Mouse (Mus musculus) hindbrain, embryonic 14.5 days (tissue): Measurements from ENCODE around the gene Asb6. TPM values are rescaled to one million over a fixed set of nuclear protein-coding genes. Genes with fewer than 3 reads are reported as not detected.
A peak's percentile ranks its signal among the peaks of the same experiment; 100 is the strongest.

Experiments used
- ATAC-seq: fragments of 200-750 bp; cut with Nextera tagmentation; 2 replicates; pipeline ENCODE4 v1.8.0; 2017; ENCODE audit warnings: moderate number of reproducible peaks, mild to moderate bottlenecking, moderate TSS enrichment, moderate library complexity; ENCODE audit not compliant: low FRiP score
- DNase-seq: peaks from one replicate; pipeline ENCODE4 v3.0.0-alpha.2; 2015; ENCODE audit warnings: low spot score
- H3K27ac ChIP-seq: fragments of 300-500 bp; sonication (generic); 2 replicates; pipeline ENCODE4 v1.5.1; 2014; ENCODE audit warnings: mild to moderate bottlenecking, moderate library complexity
- H3K27me3 ChIP-seq: fragments of 300-500 bp; sonication (generic); 2 replicates; pipeline ENCODE4 v1.6.1; 2014; ENCODE audit warnings: mild to moderate bottlenecking, low read length, mixed read lengths; ENCODE audit not compliant: control insufficient read depth, insufficient read depth
- H3K36me3 ChIP-seq: fragments of 300-500 bp; sonication (generic); replicated peaks from 2 replicates; pipeline ENCODE4 v1.6.1; 2014; ENCODE audit not compliant: control insufficient read depth, insufficient read depth
- H3K4me1 ChIP-seq: fragments of 300-500 bp; sonication (generic); replicated peaks from 2 replicates; pipeline ENCODE4 v1.6.1; 2014; ENCODE audit warnings: antibody characterized with exemption, low read length, mixed read lengths; ENCODE audit not compliant: control insufficient read depth, insufficient read depth
- H3K4me2 ChIP-seq: fragments of 300-500 bp; sonication (generic); replicated peaks from 2 replicates; pipeline ENCODE4 v1.6.1; 2014; ENCODE audit warnings: mild to moderate bottlenecking, moderate library complexity
- H3K4me3 ChIP-seq: fragments of 300-500 bp; sonication (generic); replicated peaks from 2 replicates; pipeline ENCODE4 v1.5.1; 2014; ENCODE audit warnings: mild to moderate bottlenecking, low read length
- H3K9ac ChIP-seq: fragments of 300-500 bp; sonication (generic); 2 replicates; pipeline ENCODE4 v1.6.1; 2014
- H3K9me3 ChIP-seq: fragments of 300-500 bp; sonication (generic); 2 replicates; pipeline ENCODE4 v1.6.1; 2016; ENCODE audit warnings: low read length; ENCODE audit not compliant: control insufficient read depth
- WGBS: fragments of 180-500 bp; shearing (Covaris S2); extraction: QIAGEN DNeasy Blood & Tissue Kit; methylation state at CpG from one replicate; pipeline ENCODE4 v1.1.7; 2014; 5-methylcytosine and 5-hydroxymethylcytosine counted together
- polyA plus RNA-seq: library from polyadenylated mRNA; unstranded; fragments of >200 nt; fragmentation: Nextera tagmentation; extraction: Ambion mirVana; gene quantifications from 2 replicates; pipeline ENCODE4 v1.2.1, GENCODE M21; 2014

Gene Asb6
- polyA plus RNA-seq, result 37.6 and 39.3 TPM in 2 replicates

GRCm38 (mm10) chr2:30830283-30830795 lies at the start of gene Asb6:
Asb6 (minus strand) TSS chr2:30830333.
- Histone ChIP-seq H3K36me3 (peaks cover 13% of the 10 kb centered on the region), H3K4me3 (no peak within 1 kb of the TSS), H3K9ac (no peak within 1 kb of the TSS), H3K27me3 (no peaks in the 10 kb centered on the region), H3K9me3 (no peaks in the 10 kb centered on the region), H3K4me2 (no peak within 1 kb of the TSS), H3K4me1 (peaks cover 11% of the 10 kb centered on the region), H3K27ac (no peak within 1 kb of the TSS)
- DNase-seq, result no peak
- WGBS, result 15% methylated on average over 4 of the region's 4 CpGs
- ATAC-seq, result no peak

DNA sequence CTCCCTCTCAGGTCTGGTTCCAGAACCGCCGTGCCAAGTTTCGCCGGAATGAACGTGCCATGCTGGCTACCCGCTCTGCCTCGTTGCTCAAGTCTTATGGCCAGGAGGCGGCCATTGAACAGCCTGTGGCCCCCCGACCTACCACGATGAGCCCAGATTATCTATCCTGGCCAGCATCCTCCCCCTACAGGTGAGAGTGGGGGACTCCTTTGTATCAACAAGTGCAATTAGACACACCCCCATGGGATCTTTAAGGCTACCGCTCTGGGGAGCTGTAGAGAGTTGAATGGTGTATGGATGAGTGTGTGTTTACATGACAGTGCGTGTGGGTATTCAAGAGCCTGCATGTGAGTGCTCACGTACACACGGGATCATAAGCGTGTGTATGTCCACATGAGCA lies 49.3 kb upstream of the Asb6 start:
- H3K36me3 ChIP-seq, result no peaks in the 10 kb centered on the region
- ATAC-seq (no peak), DNase-seq (no peak)
- WGBS, result 93% methylated on average over 15 of the region's 15 CpGs
- no peak overlapping the region for H3K9ac ChIP-seq
- H3K4me2 ChIP-seq, result no peak overlapping the region
- 0 out of 2 replicates have a peak, but pooled peaks cover under 1% of the 10 kb centered on the region for H3K4me1 ChIP-seq
- H3K27ac ChIP-seq, result no peak overlapping the region
- no peaks in the 10 kb centered on the region for H3K27me3 ChIP-seq
- H3K9me3 ChIP-seq, result no peaks in the 10 kb centered on the region
- H3K4me3 ChIP-seq, result no peak overlapping the region

DNA sequence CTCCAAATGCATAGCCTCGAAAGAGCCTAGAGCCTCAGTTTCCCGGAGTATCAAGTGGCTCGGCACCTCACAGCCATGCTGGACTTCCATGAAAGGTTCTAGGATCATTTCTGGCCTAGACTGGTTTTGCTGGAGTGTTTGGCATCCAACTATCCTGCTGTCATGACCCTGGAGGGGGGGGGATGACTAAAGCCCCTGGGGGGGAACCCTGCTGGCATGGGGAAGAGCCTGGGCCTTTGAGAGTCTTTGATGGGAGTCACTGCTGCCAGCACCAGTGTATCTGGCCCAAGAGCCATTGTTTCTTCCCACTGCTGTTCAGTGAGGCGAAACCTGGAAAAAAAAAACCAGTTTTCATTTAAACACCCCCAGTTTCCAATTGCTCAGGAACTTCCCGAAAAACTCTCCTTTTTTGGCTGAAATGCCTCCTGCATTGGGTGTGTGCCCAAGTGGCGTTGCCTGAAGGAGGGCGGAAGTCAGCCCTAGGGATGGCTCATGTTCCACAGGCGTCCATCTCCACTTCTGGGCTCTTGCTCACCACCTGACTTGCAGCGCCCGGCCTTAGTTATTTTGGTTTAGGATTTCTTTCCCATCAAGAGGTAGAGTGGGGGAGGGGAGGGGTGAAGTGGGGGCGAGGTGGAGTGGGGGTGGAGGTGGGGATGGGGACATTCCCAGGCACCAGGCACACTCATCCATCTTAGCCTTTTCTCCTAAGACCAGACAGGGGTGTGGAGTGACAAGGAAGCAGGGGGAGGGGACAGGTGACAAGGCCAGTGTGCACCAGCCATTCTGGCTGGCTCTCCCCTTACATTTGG lies 45.7 kb upstream of the Asb6 start:
- Histone ChIP-seq H3K4me2 (no peak overlapping the region), H3K9me3 (no peaks in the 10 kb centered on the region), H3K36me3 (no peaks in the 10 kb centered on the region), H3K4me3 (no peak overlapping the region), H3K4me1 (0 out of 2 replicates have a peak, but pooled peaks cover 4% of the 10 kb centered on the region), H3K9ac (no peak overlapping the region), H3K27ac (no peak overlapping the region), H3K27me3 (no peaks in the 10 kb centered on the region)
- ATAC-seq, result no peak
- no peak for DNase-seq
- WGBS, result 51% methylated on average over 11 of the region's 11 CpGs

GRCm38 (mm10) chr2:30875096-30875495 lies 45.0 kb upstream of the Asb6 start:
- H3K27me3 ChIP-seq, result no peaks in the 10 kb centered on the region
- H3K9me3 ChIP-seq, result no peaks in the 10 kb centered on the region
- no peak overlapping the region for H3K4me3 ChIP-seq
- H3K27ac ChIP-seq, result no peak overlapping the region
- ATAC-seq (no peak), DNase-seq (no peak)
- H3K9ac ChIP-seq, result no peak overlapping the region
- 75% methylated on average over 7 of the region's 7 CpGs for WGBS
- H3K36me3 ChIP-seq, result no peaks in the 10 kb centered on the region
- no peak overlapping the region for H3K4me2 ChIP-seq
- H3K4me1 ChIP-seq, result 0 out of 2 replicates have a peak, but pooled peaks cover 4% of the 10 kb centered on the region

GRCm38 (mm10) chr2:30874445-30874844 lies 44.3 kb upstream of the Asb6 start:
- H3K9me3 ChIP-seq, result no peaks in the 10 kb centered on the region
- DNase-seq (no peak), ATAC-seq (no peak)
- no peak overlapping the region for H3K4me2 ChIP-seq
- no peaks in the 10 kb centered on the region for H3K27me3 ChIP-seq
- H3K36me3 ChIP-seq, result no peaks in the 10 kb centered on the region
- no peak overlapping the region for H3K9ac ChIP-seq
- no peak overlapping the region for H3K4me3 ChIP-seq
- H3K27ac ChIP-seq, result no peak overlapping the region
- H3K4me1 ChIP-seq, result 0 out of 2 replicates have a peak, but pooled peaks cover 4% of the 10 kb centered on the region
- WGBS, result 24% methylated on average over 10 of the region's 10 CpGs

GRCm38 (mm10) chr2:30872669-30873068 lies 42.5 kb upstream of the Asb6 start:
- H3K9ac ChIP-seq, result no peak overlapping the region

GRCm38 (mm10) chr2:30870863-30871262 lies 40.7 kb upstream of the Asb6 start:
- Histone ChIP-seq H3K4me1 (0 out of 2 replicates have a peak, but pooled peaks cover 4% of the 10 kb centered on the region), H3K27me3 (no peaks in the 10 kb centered on the region), H3K4me3 (no peak overlapping the region), H3K9me3 (no peaks in the 10 kb centered on the region), H3K27ac (no peak overlapping the region), H3K9ac (no peak overlapping the region), H3K4me2 (no peak overlapping the region), H3K36me3 (no peaks in the 10 kb centered on the region)
- no peak for DNase-seq
- WGBS, result 57% methylated on average over 8 of the region's 8 CpGs
- no peak for ATAC-seq

More at GRCm38 (mm10) chr2:30872669-30873068, 42.5 kb upstream of the Asb6 start:
- Histone ChIP-seq H3K27me3 (no peaks in the 10 kb centered on the region), H3K36me3 (no peaks in the 10 kb centered on the region), H3K4me1 (0 out of 2 replicates have a peak, but pooled peaks cover 4% of the 10 kb centered on the region), H3K4me3 (no peak overlapping the region), H3K9me3 (no peaks in the 10 kb centered on the region), H3K4me2 (no peak overlapping the region), H3K27ac (no peak overlapping the region)
- no peak for ATAC-seq
- DNase-seq, result no peak
- 81% methylated on average over 6 of the region's 6 CpGs for WGBS

GRCm38 (mm10) chr2:30865426-30865825 lies 35.3 kb upstream of the Asb6 start:
- Histone ChIP-seq H3K4me1 (peaks cover 7% of the 10 kb centered on the region; the same call in 1 of the 2 replicates), H3K9me3 (no peaks in the 10 kb centered on the region), H3K36me3 (no peaks in the 10 kb centered on the region), H3K27ac (no peak overlapping the region), H3K4me2 (no peak overlapping the region; the same call in 1 of the 2 replicates), H3K9ac (no peak overlapping the region), H3K4me3 (no peak overlapping the region), H3K27me3 (peaks cover 16% of the 10 kb centered on the region)
- DNase-seq, result no peak
- no peak for ATAC-seq
- 68% methylated on average over 3 of the region's 3 CpGs for WGBS

DNA sequence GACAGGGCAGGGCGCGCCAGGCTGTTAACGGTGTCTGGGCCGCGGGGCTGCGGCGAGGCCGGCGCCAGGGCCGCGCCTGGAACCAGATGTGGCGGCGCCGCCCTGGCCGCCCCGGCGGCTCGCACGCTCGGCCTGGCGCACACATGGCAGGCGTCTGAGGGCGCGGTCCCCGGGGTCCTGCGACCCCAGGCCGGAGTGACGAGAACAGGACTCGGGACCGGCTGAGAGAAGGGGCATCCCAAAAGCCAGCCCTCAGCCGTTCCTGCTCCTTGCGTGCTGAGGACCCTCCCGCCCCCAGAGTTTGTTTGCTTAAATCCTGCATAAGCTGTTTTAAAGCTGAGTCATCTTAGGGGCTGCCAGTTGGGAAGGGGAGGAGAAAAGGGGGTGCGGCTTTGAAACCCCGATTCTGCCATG lies 34.8 kb upstream of the Asb6 start:
- peak overlapping the region; percentile 24 for H3K4me3 ChIP-seq
- H3K9me3 ChIP-seq, result no peaks in the 10 kb centered on the region
- H3K27ac ChIP-seq, result no peak overlapping the region
- H3K4me1 ChIP-seq, result peaks cover 7% of the 10 kb centered on the region; the same call in 1 of the 2 replicates
- H3K36me3 ChIP-seq, result no peaks in the 10 kb centered on the region
- H3K9ac ChIP-seq, result peak overlapping the region; percentile 42
- ATAC-seq (no peak), DNase-seq (no peak)
- peak overlapping the region; percentile 51 for H3K4me2 ChIP-seq
- 1% methylated on average over 35 of the region's 35 CpGs for WGBS
- H3K27me3 ChIP-seq, result peaks cover 16% of the 10 kb centered on the region
